Mouse (Mus musculus): Measurements from ENCODE around the gene Nr2c2.

- no peak for TF ChIP-seq CTCF (IDR thresholded peaks at IDR 0.05; ENCODE audit: low read depth)
- TF ChIP-seq EP300 (IDR thresholded peaks at IDR 0.05; ENCODE audit: low read depth) = no peak
Observed at GRCm38 (mm10) chr6:92132021-92132911, 41.1 kb downstream of the Nr2c2 start.
